Mouse (Mus musculus): ENCODE results near the gene Elavl1.

DNA sequence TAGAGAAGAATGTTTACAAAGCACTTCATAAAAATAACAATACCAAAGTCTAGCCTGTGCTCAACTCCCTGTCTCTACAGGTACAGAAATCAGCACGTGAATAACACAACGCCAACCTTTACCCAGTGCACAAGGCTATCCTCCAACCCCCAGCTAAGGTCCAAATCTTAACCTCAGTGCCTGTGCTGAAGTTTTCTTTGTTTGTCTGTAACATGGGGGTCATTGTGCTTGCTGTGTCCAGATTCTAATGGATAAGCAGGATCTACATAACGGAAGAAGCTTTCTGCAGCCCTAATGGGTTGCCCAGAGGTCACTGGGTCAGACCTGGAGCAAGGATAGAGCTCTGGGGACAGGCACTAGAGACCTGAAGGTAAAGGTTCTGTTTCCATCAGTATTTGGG, 41.0 kb upstream of the Elavl1 start:
- TF ChIP-seq POLR2A (IDR thresholded peaks at IDR 0.05; ENCODE audit: borderline replicate concordance, control insufficient read depth, low read depth, low read length) (no peak), CTCF (IDR thresholded peaks at IDR 0.05; ENCODE audit: control insufficient read depth, insufficient read depth, low read length) (no peak)

All from bone marrow, adult 2 months (tissue).